Mouse (Mus musculus): ENCODE results near the gene Cct2.

GRCm38 (mm10) chr10:117031160-117031559 lies 32.5 kb downstream of the Cct2 start:
- TF ChIP-seq CTCF (IDR thresholded peaks at IDR 0.05; ENCODE audit: borderline replicate concordance, extremely low read depth, insufficient read depth, insufficient read length) (no peak), POLR2A (IDR thresholded peaks at IDR 0.05; ENCODE audit: borderline replicate concordance, extremely low read depth, insufficient read depth, insufficient read length, poor library complexity, severe bottlenecking) (no peak)
